Mouse (Mus musculus) layer of hippocampus, adult 18-20 months (tissue): ENCODE measurements at regions not wholly inside any gene's neighbourhood (a gene's known extent, or its start where the extent isn't known, plus 50 kb on each side); places are given as distances from the start of the nearest gene placed in this dataset.
A peak's percentile ranks its signal among the peaks of the same experiment; 100 is the strongest.

Experiments used
- DNase-seq, 2 experiments: peaks; one replicate each; pipeline ENCODE4 v3.0.0; 2022; ENCODE audit warnings: low spot score in 2 of 2

DNA sequence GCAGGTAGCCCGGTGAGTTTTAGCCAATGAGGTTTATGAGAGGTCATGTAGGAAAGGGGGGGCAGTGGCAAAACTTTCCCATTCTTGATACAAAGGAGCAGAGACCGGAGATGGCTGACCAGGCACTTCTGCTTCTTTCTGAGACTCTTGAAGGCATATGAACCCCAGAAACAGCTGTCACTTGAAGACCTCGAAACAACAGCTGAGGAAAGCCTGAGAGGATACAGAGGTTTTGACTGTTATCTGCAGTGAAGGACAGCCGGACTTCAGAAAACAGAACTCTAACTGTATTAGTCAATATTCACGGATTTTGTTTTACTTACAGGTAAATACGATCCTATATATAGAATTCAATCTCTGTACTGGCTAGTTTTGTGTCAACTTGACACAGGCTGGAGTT, 50.0 kb upstream of the Tiparp start:
- no peak for DNase-seq

GRCm38 (mm10) chr3:65477111-65477510, 51.1 kb upstream of the Tiparp start:
- DNase-seq, result no peak

- no peak for DNase-seq
These were observed 51.9 kb upstream of the Tiparp start for GRCm38 (mm10) chr3:65476091-65476953.

DNA sequence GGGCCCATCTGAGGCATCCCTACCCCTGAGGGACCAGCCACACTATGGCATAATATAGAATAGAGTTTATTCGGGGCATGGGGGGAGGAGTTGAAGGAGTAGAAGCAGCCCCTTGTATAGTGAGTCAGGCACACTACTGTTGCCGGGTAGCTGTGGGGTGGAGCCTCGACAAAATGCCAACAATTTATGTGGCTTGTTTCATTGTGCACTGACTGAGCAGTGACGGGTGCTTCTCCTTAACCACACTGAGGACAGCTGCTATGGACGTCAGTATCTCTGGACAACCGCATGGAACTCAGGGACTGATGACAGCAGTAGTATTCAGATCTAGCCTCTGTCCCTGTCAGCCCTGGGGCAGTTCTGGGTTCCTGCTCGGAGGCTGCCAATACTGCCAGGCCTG, 53.6 kb upstream of the Tiparp start:
- no peak for DNase-seq

DNA sequence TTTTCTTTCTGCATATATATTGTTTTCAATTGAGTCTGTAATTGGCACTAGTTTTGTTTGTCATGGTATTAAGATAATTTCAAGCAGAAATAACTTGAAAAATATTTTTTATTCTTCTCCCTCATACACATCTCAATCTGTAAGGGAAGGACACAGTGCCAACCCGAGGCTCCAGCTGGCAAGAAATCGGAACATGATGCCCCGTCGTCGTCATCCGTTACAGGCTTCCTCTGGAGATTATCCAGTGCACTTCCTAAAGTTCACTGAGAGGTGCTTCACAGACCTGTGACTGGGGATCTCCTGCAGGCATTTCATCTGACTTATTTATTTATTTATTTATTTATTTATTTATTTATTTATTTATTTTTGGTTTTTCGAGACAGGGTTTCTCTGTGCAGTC, 56.4 kb upstream of the Tiparp start:
- DNase-seq, result peak in 1 of 2 experiments; percentile 42

- DNase-seq, result no peak
These were observed 59.0 kb upstream of the Tiparp start for GRCm38 (mm10) chr3:65469207-65469606.

GRCm38 (mm10) chr3:65464769-65465168, 63.4 kb upstream of the Tiparp start:
- no peak for DNase-seq

DNA sequence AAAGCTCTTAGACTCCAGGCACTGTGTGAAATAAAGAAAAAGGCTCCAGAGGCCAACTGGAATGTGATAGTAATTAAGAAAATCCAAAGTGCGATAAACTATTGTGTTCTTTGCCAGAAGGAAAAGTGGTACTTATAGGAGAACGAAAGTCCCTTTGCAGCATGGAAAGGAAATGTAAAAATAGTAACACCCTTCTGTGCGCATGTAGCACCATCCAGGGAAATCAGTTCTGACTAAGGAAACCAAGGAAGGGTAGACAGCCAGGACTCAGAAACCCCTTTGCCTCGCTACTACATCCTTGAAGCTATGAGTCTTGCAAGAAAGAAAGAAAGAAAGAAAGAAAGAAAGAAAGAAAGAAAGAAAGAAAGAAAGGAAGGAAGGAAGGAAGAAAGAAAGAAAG, 67.3 kb upstream of the Tiparp start:
- DNase-seq, result no peak

DNA sequence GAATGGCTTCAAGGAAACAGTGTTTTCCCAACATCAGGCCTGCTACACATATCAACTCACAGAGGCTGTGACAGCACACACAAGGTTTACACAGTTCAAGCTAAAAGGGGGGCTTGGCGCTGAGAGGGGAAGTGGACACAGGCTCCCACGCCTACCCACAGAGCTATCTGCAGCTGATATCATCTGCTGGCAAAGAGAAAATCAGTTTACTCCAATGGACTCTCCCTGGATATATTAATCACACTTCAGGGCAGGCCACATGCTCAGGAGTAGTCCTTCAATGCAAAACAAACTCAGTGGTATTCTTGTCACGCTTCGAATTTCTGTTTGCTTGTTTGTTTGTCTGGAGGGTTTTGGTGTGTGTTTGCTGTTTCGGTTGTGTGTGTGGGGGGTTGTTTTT, 67.3 kb upstream of the Ssr3 start:
- no peak for DNase-seq

GRCm38 (mm10) chr3:65457931-65458330, 65.5 kb upstream of the Ssr3 start:
- DNase-seq, result no peak

DNA sequence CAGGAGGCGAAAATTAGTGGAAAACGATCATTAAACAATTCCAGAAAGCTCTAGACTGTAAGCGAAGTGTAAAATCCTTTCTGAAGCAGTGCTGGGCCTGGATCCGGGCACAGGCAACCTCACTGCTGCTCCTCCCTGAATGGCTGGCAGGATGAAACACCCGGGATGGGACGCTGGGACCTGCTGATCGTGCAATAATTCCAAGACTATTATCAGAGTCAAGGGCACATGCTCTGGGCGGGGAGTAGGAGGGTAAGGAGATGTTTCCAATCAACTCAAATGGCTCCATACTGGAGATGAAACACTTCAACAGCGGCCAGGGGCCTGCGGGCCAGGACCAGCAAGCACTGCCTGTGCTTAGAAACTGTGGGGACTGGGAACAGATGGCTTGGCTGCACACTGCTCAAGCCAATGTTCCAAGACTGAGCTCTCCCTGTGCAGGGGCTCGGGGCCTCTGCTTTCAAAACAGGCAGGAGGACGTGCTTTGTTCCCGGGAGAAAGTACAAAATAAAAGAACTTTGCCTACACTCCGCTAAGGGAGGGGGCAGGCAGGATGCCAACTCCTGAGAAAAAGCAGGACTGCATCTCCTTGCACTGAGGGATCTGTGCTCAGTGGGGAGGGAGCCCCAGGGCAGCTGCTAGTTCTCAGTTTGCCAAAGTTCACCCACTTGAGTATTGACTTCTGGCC, 63.3 kb upstream of the Ssr3 start:
- peak; percentile 38 to 84 for DNase-seq

DNA sequence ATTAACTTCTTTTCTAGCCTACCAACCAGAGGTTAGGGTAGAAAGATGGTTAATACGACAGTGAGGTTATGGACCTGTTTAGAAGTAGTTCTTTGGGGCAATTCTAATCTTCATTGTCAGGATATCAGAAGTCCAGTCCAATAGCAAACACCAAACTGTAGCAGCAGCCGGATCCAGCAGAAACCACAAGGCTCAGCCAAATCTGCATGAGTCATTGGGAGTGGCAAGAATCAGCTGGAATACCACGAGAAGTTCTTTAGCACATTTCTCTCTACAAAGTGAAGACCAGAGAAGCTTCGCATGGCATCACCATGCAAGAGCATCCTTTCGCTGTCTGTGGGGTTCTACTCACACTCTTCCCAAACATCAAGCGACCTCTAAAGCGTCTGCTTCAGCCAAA, 61.9 kb upstream of the Ssr3 start:
- DNase-seq, result no peak

- no peak for DNase-seq
These were observed 56.8 kb upstream of the Ssr3 start for GRCm38 (mm10) chr3:65449176-65449575.

DNA sequence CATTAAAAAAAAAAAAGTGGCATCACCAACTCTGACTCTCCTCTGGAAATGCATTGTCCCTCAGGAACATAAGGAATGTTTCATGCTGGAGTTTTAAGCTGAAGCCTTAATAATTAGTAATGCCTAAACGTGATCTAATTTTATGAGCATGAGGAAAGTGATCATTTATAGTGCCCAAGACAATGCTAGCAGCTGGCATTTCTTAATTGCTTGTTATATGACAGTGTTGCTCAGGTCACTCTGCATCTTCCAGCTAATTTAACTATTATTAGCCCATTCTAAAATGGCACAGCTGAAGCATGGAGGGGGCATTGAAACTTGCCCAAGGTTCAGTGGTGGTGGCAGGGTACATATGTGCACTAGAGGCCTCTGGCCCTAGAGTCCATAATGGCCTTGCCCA, 51.3 kb upstream of the Ssr3 start:
- DNase-seq, result no peak

DNA sequence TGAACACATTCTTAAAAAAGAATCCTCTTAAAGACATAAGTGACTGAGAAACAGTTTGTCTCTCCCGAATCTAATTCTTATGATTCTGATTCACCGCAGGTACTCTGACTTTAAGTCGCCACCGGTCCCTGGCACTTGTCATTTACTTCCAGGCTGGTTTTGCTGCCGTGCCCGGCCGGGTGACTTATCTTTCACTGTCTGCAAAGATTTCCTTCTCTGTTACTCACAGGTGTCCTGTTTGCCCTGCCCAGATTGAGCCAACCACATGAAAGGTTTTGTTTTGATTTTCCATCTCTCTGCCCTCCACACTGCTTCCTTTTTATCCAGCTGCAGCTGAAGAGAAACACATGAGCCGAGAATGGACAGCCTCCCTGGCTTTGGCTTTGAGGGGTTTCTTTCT, 50.5 kb upstream of the Ssr3 start:
- no peak for DNase-seq

DNA sequence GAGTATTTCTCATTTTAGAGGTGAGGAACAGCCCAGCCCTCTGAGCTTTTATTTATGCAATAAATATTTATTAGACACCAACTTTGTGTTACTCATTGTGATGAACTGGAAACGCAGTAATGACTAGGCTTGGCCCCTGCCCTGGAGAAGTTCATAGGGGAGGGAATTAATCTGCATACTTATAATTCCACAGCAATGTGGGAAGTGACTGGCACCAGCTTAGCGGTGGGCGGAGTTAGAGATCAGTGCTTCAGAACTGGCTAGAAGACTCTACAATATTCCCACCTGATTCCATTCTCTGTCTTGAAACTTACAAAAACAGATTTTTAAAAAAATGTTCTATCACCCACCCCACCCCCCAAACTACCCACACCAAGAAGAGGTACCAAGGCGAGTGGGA, 49.8 kb upstream of the Ssr3 start:
- peak in 1 of 2 experiments; percentile 23 for DNase-seq
